Mouse (Mus musculus) left cerebral cortex, postnatal 25 days (tissue): ENCODE results near the gene Tex33. TPM values are rescaled to one million over a fixed set of nuclear protein-coding genes. Genes with fewer than 3 reads are reported as not detected.
A peak's percentile ranks its signal among the peaks of the same experiment; 100 is the strongest.
"Not testable (repeated sequence)": the region's sequence is repeated elsewhere in the genome, so short reads cannot be mapped to it uniquely, and the experiment has no call there.

Experiments used
- DNase-seq, 2 experiments: peaks; one replicate each; pipeline ENCODE4 v3.0.0; 2022; ENCODE audit warnings: low spot score in 2 of 2, mixed read lengths in 1 of 2
- intact Hi-C: fragments of 180-260 bp; cut with DNase I; formaldehyde crosslinking; loops from one replicate; pipeline ENCODE4 v1.15.1; 2025
- total RNA-seq, 2 experiments: library from RNA; stranded (reverse); gene quantifications; 2 replicates each; pipeline ENCODE4 v1.2.3; 2021

Tex33 gene
- total RNA-seq, 2 experiments from 2014 or later, result not detected

- DNase-seq, result peak; percentile 31 to 67
- intact Hi-C loops, result no loop called here
These were observed 12.1 kb downstream of the Tex33 start for GRCm38 (mm10) chr15:78383450-78384219.

GRCm38 (mm10) chr15:78382115-78382514, 13.6 kb downstream of the Tex33 start:
- intact Hi-C loops, result no loop called here
- no peak for DNase-seq

- intact Hi-C loops, result no loop called here
- DNase-seq, result peak in 1 of 2 experiments; percentile 55
These were observed 15.0 kb downstream of the Tex33 start for GRCm38 (mm10) chr15:78380741-78381140.

- peak in 1 of 2 experiments; percentile 49 for DNase-seq
- intact Hi-C loops, result no loop called here
These were observed 15.5 kb downstream of the Tex33 start for GRCm38 (mm10) chr15:78380208-78380607.

- intact Hi-C loops, result no loop called here
- DNase-seq, result no peak
These were observed 17.2 kb downstream of the Tex33 start for GRCm38 (mm10) chr15:78378556-78378955.

GRCm38 (mm10) chr15:78377859-78378258, 17.9 kb downstream of the Tex33 start:
- intact Hi-C loops, result no loop called here
- DNase-seq, result no peak

GRCm38 (mm10) chr15:78374204-78374603, 21.5 kb downstream of the Tex33 start:
- intact Hi-C loops, result no loop called here
- DNase-seq, result peak in 1 of 2 experiments; percentile 65

- DNase-seq, result no peak
- intact Hi-C loops, result no loop called here
These were observed 22.9 kb downstream of the Tex33 start for GRCm38 (mm10) chr15:78372796-78373195.

GRCm38 (mm10) chr15:78369641-78370040, 26.1 kb downstream of the Tex33 start:
- intact Hi-C loops, result no loop called here
- DNase-seq, result peak in 1 of 2 experiments; percentile 46

- intact Hi-C loops, result no loop called here
- DNase-seq, result peak in 1 of 2 experiments; percentile 27
These were observed 26.8 kb downstream of the Tex33 start for GRCm38 (mm10) chr15:78368926-78369346.

- intact Hi-C loops, result no loop called here
- peak in 1 of 2 experiments; percentile 66 for DNase-seq
These were observed 27.9 kb downstream of the Tex33 start for GRCm38 (mm10) chr15:78367811-78368210.

- DNase-seq, result peak; percentile 39 to 78
- intact Hi-C loops, result no loop called here
These were observed 28.8 kb downstream of the Tex33 start for GRCm38 (mm10) chr15:78366875-78367274.

GRCm38 (mm10) chr15:78365916-78366315, 29.8 kb downstream of the Tex33 start:
- intact Hi-C loops, result no loop called here
- no peak for DNase-seq

- no peak for DNase-seq
- intact Hi-C loops, result loop anchor here (1.0 to 10.0 kb wide), 2 partner anchors 67 to 189 kb away; partner anchors contain the start of gene Sstr3
These were observed 40.2 kb downstream of the Tex33 start for GRCm38 (mm10) chr15:78355548-78355947.

GRCm38 (mm10) chr15:78354958-78355357, 40.8 kb downstream of the Tex33 start:
- intact Hi-C loops, result loop anchor here (1.0 to 10.0 kb wide), 2 partner anchors 67 to 190 kb away; partner anchors contain the start of gene Sstr3
- DNase-seq, result peak; percentile 48 to 76

GRCm38 (mm10) chr15:78351586-78352165, 44.0 kb downstream of the Tex33 start:
- intact Hi-C loops, result loop anchor here (10.0 kb wide), 1 partner anchor 193 kb away; the partner anchor contains the start of gene Sstr3
- DNase-seq, result no peak

GRCm38 (mm10) chr15:78344567-78344966, 51.1 kb downstream of the Tex33 start:
- intact Hi-C loops, result loop anchor here (5.0 kb wide), 2 partner anchors 167 to 362 kb away; no protein-coding TSS in a partner anchor
- no peak for DNase-seq

- no peak for DNase-seq
- intact Hi-C loops, result loop anchor here (5.0 kb wide), 2 partner anchors 166 to 361 kb away; no protein-coding TSS in a partner anchor
These were observed 52.0 kb downstream of the Tex33 start for GRCm38 (mm10) chr15:78343683-78344082.

GRCm38 (mm10) chr15:78340919-78341318, 54.8 kb downstream of the Tex33 start:
- intact Hi-C loops, result loop anchor here (1.0 to 5.0 kb wide), 3 partner anchors 84 to 359 kb away; no protein-coding TSS in a partner anchor

GRCm38 (mm10) chr15:78339627-78340423, 55.9 kb downstream of the Tex33 start:
- intact Hi-C loops, result loop anchor here (1.0 to 5.0 kb wide), 3 partner anchors 83 to 358 kb away; no protein-coding TSS in a partner anchor
- DNase-seq, result peak; percentile 48 to 72

More at GRCm38 (mm10) chr15:78340919-78341318, 54.8 kb downstream of the Tex33 start:
- not testable (repeated sequence) for DNase-seq
